Mouse (Mus musculus): ENCODE results near the gene Naa10.
A peak's percentile ranks its signal among the peaks of the same experiment; 100 is the strongest.

Naa10 gene

GRCm38 (mm10) chrX:73914827-73915703 is 6.7 kb downstream of the Naa10 start:
- DNase-seq (ENCODE audit: low read depth, low spot score), result peak; percentile 99

- DNase-seq (ENCODE audit: low read depth, low spot score), result no peak
These were observed 10.2 kb downstream of the Naa10 start for GRCm38 (mm10) chrX:73911588-73911987.

GRCm38 (mm10) chrX:73911156-73911555 is 10.6 kb downstream of the Naa10 start:
- no peak for DNase-seq (ENCODE audit: low read depth, low spot score)

- DNase-seq (ENCODE audit: low read depth, low spot score), result no peak
These were observed 11.3 kb downstream of the Naa10 start for GRCm38 (mm10) chrX:73910451-73910850.

- DNase-seq (ENCODE audit: low read depth, low spot score), result no peak
These were observed 11.7 kb downstream of the Naa10 start for GRCm38 (mm10) chrX:73910049-73910448.

GRCm38 (mm10) chrX:73897959-73898358 is 23.8 kb downstream of the Naa10 start:
- DNase-seq (ENCODE audit: low read depth, low spot score), result peak; percentile 40

GRCm38 (mm10) chrX:73895719-73896118 is 26.0 kb downstream of the Naa10 start, which contains the start of gene L1cam:
Gene L1cam (minus strand): TSS chrX:73896105.
- peak; percentile 58 for DNase-seq (ENCODE audit: low read depth, low spot score)

GRCm38 (mm10) chrX:73892833-73893232 is 28.9 kb downstream of the Naa10 start:
- no peak for DNase-seq (ENCODE audit: low read depth, low spot score)

- DNase-seq (ENCODE audit: low read depth, low spot score), result no peak
These were observed 30.1 kb downstream of the Naa10 start, which contains the start of gene Avpr2 for GRCm38 (mm10) chrX:73891551-73892152. Gene Avpr2 (plus strand): TSS chrX:73892102.

- no peak for DNase-seq (ENCODE audit: low read depth, low spot score)
These were observed 40.3 kb downstream of the Naa10 start for GRCm38 (mm10) chrX:73881463-73881862.

- no peak for DNase-seq (ENCODE audit: low read depth, low spot score)
These were observed 40.7 kb downstream of the Naa10 start for GRCm38 (mm10) chrX:73881036-73881427.

GRCm38 (mm10) chrX:73880194-73881035 is 41.3 kb downstream of the Naa10 start:
- DNase-seq (ENCODE audit: low read depth, low spot score), result no peak

GRCm38 (mm10) chrX:73877014-73877413 is 44.7 kb downstream of the Naa10 start:
- DNase-seq (ENCODE audit: low read depth, low spot score), result no peak

GRCm38 (mm10) chrX:73875881-73876280 is 45.9 kb downstream of the Naa10 start:
- peak; percentile 57 for DNase-seq (ENCODE audit: low read depth, low spot score)

GRCm38 (mm10) chrX:73871956-73872355 is 49.8 kb downstream of the Naa10 start:
- DNase-seq (ENCODE audit: low read depth, low spot score), result no peak

- no peak for DNase-seq (ENCODE audit: low read depth, low spot score)
These were observed 50.3 kb downstream of the Naa10 start for GRCm38 (mm10) chrX:73871474-73871873.

GRCm38 (mm10) chrX:73869334-73869733 is 52.4 kb downstream of the Naa10 start:
- peak; percentile 44 for DNase-seq (ENCODE audit: low read depth, low spot score)

GRCm38 (mm10) chrX:73867852-73868251 is 53.9 kb downstream of the Naa10 start:
- DNase-seq (ENCODE audit: low read depth, low spot score), result no peak

GRCm38 (mm10) chrX:73867256-73867655 is 54.5 kb downstream of the Naa10 start:
- no peak for DNase-seq (ENCODE audit: low read depth, low spot score)
